Mouse (Mus musculus): ENCODE results near the gene Nup62. TPM values are rescaled to one million over a fixed set of nuclear protein-coding genes. Genes with fewer than 3 reads are reported as not detected.

Nup62 gene
- total and polyA plus RNA-seq, 2 experiments from 2014 or later: 50.5 to 68.7 TPM

DNA sequence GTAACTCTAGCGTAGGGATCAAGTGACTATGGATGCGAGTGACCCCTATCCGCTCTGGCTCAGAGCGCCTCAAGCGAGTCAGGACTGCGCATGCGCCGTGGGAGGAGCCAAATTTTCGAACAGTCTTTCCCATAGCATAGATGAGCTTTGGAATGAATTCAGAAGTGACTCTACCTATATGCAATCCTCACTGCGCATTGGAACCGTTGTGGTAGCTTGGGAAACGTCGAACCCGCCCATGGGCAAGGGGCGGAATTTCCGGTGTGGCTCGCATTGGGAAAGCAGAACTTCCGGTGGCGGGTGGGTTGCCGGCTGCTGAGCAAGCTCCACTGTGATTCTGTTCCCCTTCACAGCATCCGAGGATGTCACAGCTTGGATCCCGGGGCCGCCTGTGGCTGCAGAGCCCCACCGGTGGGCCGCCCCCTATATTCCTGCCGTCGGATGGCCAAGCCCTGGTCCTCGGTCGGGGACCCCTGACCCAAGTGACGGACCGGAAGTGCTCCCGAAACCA, 41.2 kb downstream of the Nup62 start, which contains the start of gene Pnkp:
Gene Pnkp, plus strand, starts transcription at position 98 of the 511 bp plus-strand sequence.
- H3K36me3 ChIP-seq (ENCODE audit: insufficient read depth): peaks cover 23% of the 10 kb centered on the region
- under 1% methylated on average over 32 of the region's 32 CpGs for whole genome bisulfite sequencing
- peak within 1 kb of the TSS; percentile 90 for H3K27ac ChIP-seq (ENCODE audit: low read depth, low read length)
- H3K9ac ChIP-seq: peak within 1 kb of the TSS; percentile 85
- ATAC-seq: peak; percentile 83
- peak within 1 kb of the TSS; percentile 66 for H3K4me3 ChIP-seq (ENCODE audit: low read depth, low read length)
- H3K4me1 ChIP-seq (ENCODE audit: insufficient read depth): peaks cover 6% of the 10 kb centered on the region
- peak; percentile 16; the same call in 1 of the 2 replicates for TF ChIP-seq CTCF (IDR thresholded peaks at IDR 0.05; ENCODE audit: low read depth)
- peak within 1 kb of the TSS; percentile 88 for H3K4me2 ChIP-seq (ENCODE audit: low read depth)
- no peaks in the 10 kb centered on the region for H3K9me3 ChIP-seq (ENCODE audit: low read length)
- peak; percentile 95 for DNase-seq
- H3K27me3 ChIP-seq (ENCODE audit: insufficient read depth, low read length): no peaks in the 10 kb centered on the region

DNA sequence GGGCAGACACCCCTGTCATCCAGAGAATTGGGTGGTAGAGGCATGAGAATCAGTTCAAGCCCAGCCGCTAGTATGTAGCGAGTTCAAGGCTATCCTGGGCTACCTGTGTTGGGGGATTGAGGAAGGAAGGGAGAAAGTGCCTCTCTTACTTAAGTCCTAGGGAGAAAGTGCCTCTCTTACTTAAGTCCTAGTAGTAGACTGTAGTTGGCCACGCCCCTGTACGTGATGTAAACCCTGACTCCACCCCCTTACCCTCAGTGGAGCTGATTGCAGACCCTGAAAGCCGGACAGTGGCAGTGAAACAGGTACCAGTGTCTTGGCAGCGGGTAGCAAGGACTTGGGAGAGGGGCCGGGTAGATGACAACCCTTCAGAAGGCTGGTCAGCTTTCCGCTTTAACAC, 42.0 kb downstream of the Nup62 start:
- Histone ChIP-seq H3K27me3 (ENCODE audit: insufficient read depth, low read length) (no peaks in the 10 kb centered on the region), H3K27ac (ENCODE audit: low read depth, low read length) (peak overlapping the region; percentile 90; the same call in 1 of the 2 replicates), H3K4me3 (ENCODE audit: low read depth, low read length) (peak overlapping the region; percentile 66), H3K9ac (peak overlapping the region; percentile 85), H3K36me3 (ENCODE audit: insufficient read depth) (peaks cover 27% of the 10 kb centered on the region), H3K4me2 (ENCODE audit: low read depth) (peak overlapping the region; percentile 88), H3K4me1 (ENCODE audit: insufficient read depth) (peaks cover 6% of the 10 kb centered on the region), H3K9me3 (ENCODE audit: low read length) (no peaks in the 10 kb centered on the region)
- ATAC-seq (no peak), DNase-seq (no peak)
- no peak for TF ChIP-seq CTCF (IDR thresholded peaks at IDR 0.05; ENCODE audit: low read depth)
- 29% methylated on average over 8 of the region's 8 CpGs for WGBS

DNA sequence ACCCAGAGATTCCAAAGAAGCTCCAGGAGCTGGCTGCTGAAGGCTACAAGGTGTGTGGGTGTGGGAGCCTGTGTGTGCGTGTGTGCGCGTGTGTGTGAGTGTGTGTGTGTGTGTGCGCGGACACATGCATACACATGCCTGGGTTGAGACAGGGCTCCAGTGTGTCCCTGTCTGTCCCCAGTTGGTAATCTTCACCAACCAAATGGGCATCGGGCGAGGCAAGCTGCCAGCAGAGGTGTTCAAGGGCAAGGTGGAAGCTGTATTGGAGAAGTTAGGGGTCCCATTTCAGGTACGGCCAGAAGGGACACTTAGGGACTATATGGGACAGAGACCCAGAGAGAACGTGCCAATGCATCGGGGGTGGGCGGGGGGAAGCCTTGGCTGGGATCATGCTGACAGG, 44.0 kb downstream of the Nup62 start:
- no peak for ATAC-seq
- H3K4me2 ChIP-seq (ENCODE audit: low read depth): no peak overlapping the region
- H3K9ac ChIP-seq: no peak overlapping the region
- peaks cover 6% of the 10 kb centered on the region for H3K4me1 ChIP-seq (ENCODE audit: insufficient read depth)
- no peak for TF ChIP-seq CTCF (IDR thresholded peaks at IDR 0.05; ENCODE audit: low read depth)
- H3K9me3 ChIP-seq (ENCODE audit: low read length): no peaks in the 10 kb centered on the region
- peaks cover 43% of the 10 kb centered on the region for H3K36me3 ChIP-seq (ENCODE audit: insufficient read depth)
- 88% methylated on average over 11 of the region's 11 CpGs for WGBS
- no peak overlapping the region for H3K27ac ChIP-seq (ENCODE audit: low read depth, low read length)
- no peak for DNase-seq
- H3K4me3 ChIP-seq (ENCODE audit: low read depth, low read length): no peak overlapping the region
- no peaks in the 10 kb centered on the region for H3K27me3 ChIP-seq (ENCODE audit: insufficient read depth, low read length)

DNA sequence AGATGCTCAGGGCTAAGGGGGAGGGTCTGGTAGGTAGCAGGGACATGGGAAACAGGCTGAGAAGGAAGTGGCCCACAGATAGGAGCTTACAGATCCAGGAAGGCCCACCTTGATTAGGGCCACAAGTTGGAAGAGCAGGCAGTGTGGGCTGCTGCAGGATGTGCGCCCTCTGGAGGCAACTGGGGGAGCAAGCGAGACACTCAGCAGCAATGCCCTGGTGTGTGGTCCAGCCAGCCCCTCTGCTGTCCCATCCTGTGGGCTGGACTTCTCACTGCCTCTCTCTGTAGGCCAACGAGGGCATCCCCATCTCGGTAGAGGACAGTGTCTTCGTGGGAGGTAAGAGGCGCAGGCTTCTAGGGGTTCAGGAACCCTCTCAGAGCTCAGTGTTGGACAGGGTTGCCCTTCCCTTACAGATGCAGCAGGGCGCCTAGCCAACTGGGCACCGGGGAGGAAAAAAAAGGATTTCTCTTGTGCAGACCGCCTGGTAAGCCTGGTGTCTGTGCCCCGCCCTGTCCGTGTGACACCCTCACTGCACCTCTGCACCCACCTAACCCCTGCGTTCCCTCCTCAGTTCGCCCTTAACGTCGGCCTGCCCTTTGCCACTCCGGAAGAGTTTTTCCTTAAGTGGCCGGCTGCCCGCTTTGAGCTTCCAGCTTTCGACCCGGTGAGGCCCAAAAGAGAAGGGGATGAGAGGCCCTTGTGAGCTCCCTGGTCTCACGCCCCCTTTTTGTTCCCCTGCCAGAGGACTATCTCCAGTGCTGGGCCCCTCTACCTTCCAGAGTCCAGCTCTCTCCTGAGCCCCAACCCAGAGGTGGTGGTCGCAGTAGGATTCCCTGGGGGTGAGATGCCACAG, 44.9 kb downstream of the Nup62 start:
- H3K9ac ChIP-seq: no peak overlapping the region
- peak; percentile 89 for TF ChIP-seq CTCF (IDR thresholded peaks at IDR 0.05; ENCODE audit: low read depth)
- H3K4me2 ChIP-seq (ENCODE audit: low read depth): no peak overlapping the region
- DNase-seq: peak; percentile 75
- WGBS: 53% methylated on average over 22 of the region's 22 CpGs
- ATAC-seq: peak; percentile 51
- H3K4me1 ChIP-seq (ENCODE audit: insufficient read depth): peaks cover 6% of the 10 kb centered on the region
- peaks cover 52% of the 10 kb centered on the region for H3K36me3 ChIP-seq (ENCODE audit: insufficient read depth)
- peak overlapping the region; percentile 29; the same call in 1 of the 2 replicates for H3K27ac ChIP-seq (ENCODE audit: low read depth, low read length)
- no peaks in the 10 kb centered on the region for H3K9me3 ChIP-seq (ENCODE audit: low read length)
- H3K27me3 ChIP-seq (ENCODE audit: insufficient read depth, low read length): no peaks in the 10 kb centered on the region
- H3K4me3 ChIP-seq (ENCODE audit: low read depth, low read length): no peak overlapping the region

DNA sequence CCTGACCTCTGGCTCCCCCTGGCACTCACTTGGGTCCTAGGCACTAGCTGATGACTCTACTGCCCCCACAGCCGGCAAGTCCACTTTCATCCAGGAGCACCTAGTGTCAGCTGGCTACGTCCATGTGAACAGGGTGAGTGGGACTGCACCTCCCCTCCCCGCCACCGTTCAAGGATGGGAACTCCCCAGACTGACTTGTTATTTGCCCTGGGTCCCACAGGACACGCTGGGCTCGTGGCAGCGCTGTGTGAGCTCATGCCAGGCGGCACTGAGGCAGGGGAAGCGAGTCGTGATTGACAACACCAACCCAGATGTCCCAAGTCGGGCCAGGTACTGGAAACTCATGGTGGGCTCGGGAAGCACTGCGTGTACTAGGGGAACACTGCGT, 45.5 kb downstream of the Nup62 start:
- Histone ChIP-seq H3K9me3 (ENCODE audit: low read length) (no peaks in the 10 kb centered on the region), H3K27ac (ENCODE audit: low read depth, low read length) (no peak overlapping the region)
- no peak for DNase-seq

DNA sequence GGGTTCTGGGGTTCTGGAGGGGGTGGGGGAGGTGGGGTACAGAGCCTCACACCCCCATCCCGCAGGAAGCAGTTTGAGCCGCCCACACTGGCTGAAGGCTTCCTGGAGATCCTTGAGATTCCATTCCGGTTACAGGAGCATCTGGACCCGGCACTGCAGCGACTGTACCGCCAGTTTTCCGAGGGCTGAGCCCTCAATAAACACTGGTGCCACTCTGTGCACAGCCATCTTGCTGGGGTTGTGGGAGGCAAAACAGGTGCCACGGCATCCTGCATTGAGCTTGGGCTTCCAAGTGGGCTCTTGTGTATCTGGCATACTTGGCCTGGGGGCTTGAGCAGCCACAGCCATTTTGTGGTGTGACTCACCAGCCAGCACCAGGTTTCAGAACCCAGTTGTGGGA, 46.5 kb downstream of the Nup62 start:
- Histone ChIP-seq H3K4me1 (ENCODE audit: insufficient read depth) (peaks cover 12% of the 10 kb centered on the region), H3K27ac (ENCODE audit: low read depth, low read length) (no peak overlapping the region), H3K36me3 (ENCODE audit: insufficient read depth) (peaks cover 52% of the 10 kb centered on the region)

More for the DNA sequence above, 45.5 kb downstream of the Nup62 start:
- H3K9ac ChIP-seq: no peak overlapping the region
- ATAC-seq: no peak
- H3K4me1 ChIP-seq (ENCODE audit: insufficient read depth): peaks cover 6% of the 10 kb centered on the region
- 78% methylated on average over 14 of the region's 14 CpGs for WGBS
- peaks cover 52% of the 10 kb centered on the region for H3K36me3 ChIP-seq (ENCODE audit: insufficient read depth)
- H3K4me2 ChIP-seq (ENCODE audit: low read depth): no peak overlapping the region
- H3K4me3 ChIP-seq (ENCODE audit: low read depth, low read length): no peak overlapping the region
- no peaks in the 10 kb centered on the region for H3K27me3 ChIP-seq (ENCODE audit: insufficient read depth, low read length)
- TF ChIP-seq CTCF (IDR thresholded peaks at IDR 0.05; ENCODE audit: low read depth): no peak

DNA sequence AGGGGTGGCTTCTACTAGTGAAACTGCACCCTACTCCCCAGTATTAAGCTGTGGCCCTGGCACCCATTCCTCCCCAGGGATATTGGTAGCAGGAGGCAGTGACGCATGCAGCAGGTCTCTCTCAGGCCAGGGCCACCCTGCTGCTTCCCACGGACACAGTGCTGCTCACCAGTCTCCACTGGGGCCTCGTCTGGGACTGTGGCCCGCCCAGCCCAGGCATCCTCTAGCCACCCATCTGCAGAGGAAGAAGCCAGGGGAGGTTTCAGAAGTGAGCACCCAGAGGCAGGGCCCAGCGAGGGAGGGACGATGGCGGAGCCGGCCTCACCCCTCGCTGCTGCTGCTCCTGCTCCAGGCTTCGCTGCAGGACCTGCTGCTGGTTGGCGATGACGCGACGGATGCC, 47.3 kb downstream of the Nup62 start:
- DNase-seq: no peak
- no peak overlapping the region for H3K27ac ChIP-seq (ENCODE audit: low read depth, low read length)
- H3K36me3 ChIP-seq (ENCODE audit: insufficient read depth): peaks cover 52% of the 10 kb centered on the region
- H3K9ac ChIP-seq: no peak overlapping the region
- peaks cover 13% of the 10 kb centered on the region for H3K4me1 ChIP-seq (ENCODE audit: insufficient read depth)
- no peak overlapping the region for H3K4me3 ChIP-seq (ENCODE audit: low read depth, low read length)
- no peak for TF ChIP-seq CTCF (IDR thresholded peaks at IDR 0.05; ENCODE audit: low read depth)
- no peak for ATAC-seq
- no peak overlapping the region for H3K4me2 ChIP-seq (ENCODE audit: low read depth)
- WGBS: 86% methylated on average over 14 of the region's 14 CpGs
- H3K27me3 ChIP-seq (ENCODE audit: insufficient read depth, low read length): no peaks in the 10 kb centered on the region
- no peaks in the 10 kb centered on the region for H3K9me3 ChIP-seq (ENCODE audit: low read length)

More for the DNA sequence above, 46.5 kb downstream of the Nup62 start:
- Histone ChIP-seq H3K9ac (no peak overlapping the region), H3K27me3 (ENCODE audit: insufficient read depth, low read length) (no peaks in the 10 kb centered on the region), H3K4me2 (ENCODE audit: low read depth) (no peak overlapping the region), H3K9me3 (ENCODE audit: low read length) (no peaks in the 10 kb centered on the region), H3K4me3 (ENCODE audit: low read depth, low read length) (no peak overlapping the region)
- WGBS: 76% methylated on average over 8 of the region's 8 CpGs
- ATAC-seq (no peak), DNase-seq (no peak)
- TF ChIP-seq CTCF (IDR thresholded peaks at IDR 0.05; ENCODE audit: low read depth): no peak

Data from forebrain, postnatal 0 days (tissue).